Mouse (Mus musculus): ENCODE results near the gene Pml.

GRCm38 (mm10) chr9:58278821-58279723, 29.5 kb upstream of the Pml start:
- TF ChIP-seq GATA1 (IDR thresholded peaks at IDR 0.05; ENCODE audit: borderline replicate concordance, low read length) (no peak), FLI1 (IDR thresholded peaks at IDR 0.05; ENCODE audit: low read length) (no peak)
